Mouse (Mus musculus) lung, embryonic 15.5 days (tissue): ENCODE results near the gene Acr. TPM values are rescaled to one million over a fixed set of nuclear protein-coding genes. Genes with fewer than 3 reads are reported as not detected.
A peak's percentile ranks its signal among the peaks of the same experiment; 100 is the strongest.

Experiments
- ATAC-seq: fragments of 200-750 bp; cut with Nextera tagmentation; 2 replicates; pipeline ENCODE4 v1.8.0; 2017; ENCODE audit warnings: moderate number of reproducible peaks, borderline replicate concordance; ENCODE audit not compliant: low FRiP score, low TSS enrichment; ENCODE audit errors: extremely low read depth
- H3K27ac ChIP-seq: fragments of 300-500 bp; sonication (generic); 2 replicates; pipeline ENCODE4 v1.5.1; 2015; ENCODE audit warnings: moderate library complexity, mild to moderate bottlenecking, inconsistent platforms
- H3K27me3 ChIP-seq: fragments of 300-500 bp; sonication (generic); 2 replicates; pipeline ENCODE4 v1.6.1; 2015; ENCODE audit warnings: inconsistent platforms
- H3K36me3 ChIP-seq: fragments of 300-500 bp; sonication (generic); 2 replicates; pipeline ENCODE4 v1.6.1; 2015; ENCODE audit warnings: inconsistent platforms
- H3K4me1 ChIP-seq: fragments of 300-500 bp; sonication (generic); 2 replicates; pipeline ENCODE4 v1.6.1; 2015; ENCODE audit warnings: inconsistent platforms
- H3K4me2 ChIP-seq: fragments of 300-500 bp; sonication (generic); 2 replicates; pipeline ENCODE4 v1.6.1; 2015; ENCODE audit warnings: inconsistent platforms, mild to moderate bottlenecking, moderate library complexity
- H3K4me3 ChIP-seq: fragments of 300-500 bp; sonication (generic); 2 replicates; pipeline ENCODE4 v1.5.1; 2015; ENCODE audit warnings: mild to moderate bottlenecking, inconsistent platforms
- H3K9ac ChIP-seq: fragments of 300-500 bp; sonication (generic); 2 replicates; pipeline ENCODE4 v1.6.1; 2015; ENCODE audit warnings: inconsistent platforms
- H3K9me3 ChIP-seq: fragments of 300-500 bp; sonication (generic); 2 replicates; pipeline ENCODE4 v1.6.1; 2016; ENCODE audit warnings: inconsistent platforms
- WGBS: fragments of 180-500 bp; shearing (Covaris S2); methylation state at CpG from one replicate; pipeline ENCODE4 v1.1.7; 2015; 5-methylcytosine and 5-hydroxymethylcytosine counted together
- polyA plus RNA-seq: library from polyadenylated mRNA; unstranded; fragments of >200 nt; fragmentation: Nextera tagmentation; extraction: Ambion mirVana; gene quantifications from 2 replicates; pipeline ENCODE4 v1.2.1, GENCODE M21; 2015

Acr gene
- polyA plus RNA-seq, 1 experiment from 2014 or later: 0.20 TPM

GRCm38 (mm10) chr15:89591317-89591716, 23.2 kb downstream of the Acr start:
- no peaks in the 10 kb centered on the region for H3K9me3 ChIP-seq
- peak; percentile 28; the same call in 1 of the 2 replicates for ATAC-seq
- peaks cover 15% of the 10 kb centered on the region for H3K4me1 ChIP-seq
- no peaks in the 10 kb centered on the region for H3K27me3 ChIP-seq
- 1% methylated on average over 30 of the region's 30 CpGs for WGBS
- H3K9ac ChIP-seq: peak overlapping the region; percentile 69
- peak overlapping the region; percentile 65 for H3K4me3 ChIP-seq
- no peaks in the 10 kb centered on the region for H3K36me3 ChIP-seq
- no peak overlapping the region for H3K27ac ChIP-seq
- H3K4me2 ChIP-seq: peak overlapping the region; percentile 87

- WGBS: under 1% methylated on average over 35 of the region's 35 CpGs
- H3K27ac ChIP-seq: no peak within 1 kb of the TSS
Measured at GRCm38 (mm10) chr15:89591723-89592455, 23.8 kb downstream of the Acr start, which contains the start of gene Rabl2. Gene Rabl2, minus strand, starts transcription at chr15:89591923.

GRCm38 (mm10) chr15:89592548-89592947, 24.4 kb downstream of the Acr start:
- 46% methylated on average over 4 of the region's 4 CpGs for WGBS
- no peak overlapping the region for H3K27ac ChIP-seq
- peak overlapping the region; percentile 65; the same call in 1 of the 2 replicates for H3K4me3 ChIP-seq
- H3K4me1 ChIP-seq: peaks cover 15% of the 10 kb centered on the region
- peak overlapping the region; percentile 87 for H3K4me2 ChIP-seq
- no peaks in the 10 kb centered on the region for H3K9me3 ChIP-seq
- ATAC-seq: peak; percentile 19
- H3K27me3 ChIP-seq: no peaks in the 10 kb centered on the region
- no peak overlapping the region for H3K9ac ChIP-seq
- H3K36me3 ChIP-seq: no peaks in the 10 kb centered on the region

More at GRCm38 (mm10) chr15:89591723-89592455, 23.8 kb downstream of the Acr start, which contains the start of gene Rabl2:
- H3K9me3 ChIP-seq: no peaks in the 10 kb centered on the region
- peaks cover 15% of the 10 kb centered on the region for H3K4me1 ChIP-seq
- no peaks in the 10 kb centered on the region for H3K27me3 ChIP-seq
- H3K9ac ChIP-seq: peak within 1 kb of the TSS; percentile 69
- H3K4me2 ChIP-seq: peak within 1 kb of the TSS; percentile 87
- ATAC-seq: peak; percentile 93
- H3K36me3 ChIP-seq: no peaks in the 10 kb centered on the region
- H3K4me3 ChIP-seq: peak within 1 kb of the TSS; percentile 65

GRCm38 (mm10) chr15:89605822-89606570, 37.9 kb downstream of the Acr start:
- H3K9ac ChIP-seq: no peak overlapping the region
- H3K4me1 ChIP-seq: no peaks in the 10 kb centered on the region
- H3K4me2 ChIP-seq: no peak overlapping the region
- H3K9me3 ChIP-seq: peaks cover 2% of the 10 kb centered on the region; the same call in 1 of the 2 replicates
- H3K4me3 ChIP-seq: no peak overlapping the region
- no peaks in the 10 kb centered on the region for H3K36me3 ChIP-seq
- H3K27me3 ChIP-seq: no peaks in the 10 kb centered on the region
- H3K27ac ChIP-seq: no peak overlapping the region
- no peak for ATAC-seq
- 62% methylated on average over 12 of the region's 12 CpGs for WGBS

GRCm38 (mm10) chr15:89607480-89607879, 39.4 kb downstream of the Acr start:
- no peaks in the 10 kb centered on the region for H3K36me3 ChIP-seq
- H3K9me3 ChIP-seq: peaks cover 4% of the 10 kb centered on the region; the same call in 1 of the 2 replicates
- H3K4me3 ChIP-seq: no peak overlapping the region
- H3K4me2 ChIP-seq: no peak overlapping the region
- no peaks in the 10 kb centered on the region for H3K4me1 ChIP-seq
- no peak overlapping the region for H3K27ac ChIP-seq
- no peak overlapping the region for H3K9ac ChIP-seq
- 76% methylated on average over 8 of the region's 8 CpGs for WGBS
- H3K27me3 ChIP-seq: no peaks in the 10 kb centered on the region
- ATAC-seq: no peak

- no peak overlapping the region for H3K4me3 ChIP-seq
- no peak overlapping the region for H3K27ac ChIP-seq
- ATAC-seq: no peak
- no peaks in the 10 kb centered on the region for H3K27me3 ChIP-seq
- no peaks in the 10 kb centered on the region for H3K36me3 ChIP-seq
- peaks cover 4% of the 10 kb centered on the region; the same call in 1 of the 2 replicates for H3K9me3 ChIP-seq
- WGBS: 80% methylated on average over 9 of the region's 9 CpGs
- H3K9ac ChIP-seq: no peak overlapping the region
- no peaks in the 10 kb centered on the region for H3K4me1 ChIP-seq
- no peak overlapping the region for H3K4me2 ChIP-seq
Measured at GRCm38 (mm10) chr15:89607888-89608287, 39.8 kb downstream of the Acr start.

- Histone ChIP-seq H3K4me1 (no peaks in the 10 kb centered on the region), H3K27me3 (no peaks in the 10 kb centered on the region), H3K27ac (no peak overlapping the region), H3K4me2 (no peak overlapping the region), H3K4me3 (no peak overlapping the region), H3K36me3 (no peaks in the 10 kb centered on the region), H3K9ac (no peak overlapping the region), H3K9me3 (no peaks in the 10 kb centered on the region)
- no peak for ATAC-seq
- 73% methylated on average over 12 of the region's 12 CpGs for WGBS
Measured at GRCm38 (mm10) chr15:89622312-89622958, 54.3 kb downstream of the Acr start.

GRCm38 (mm10) chr15:89622959-89623625, 55.0 kb downstream of the Acr start:
- H3K4me2 ChIP-seq: no peak overlapping the region
- no peaks in the 10 kb centered on the region for H3K36me3 ChIP-seq
- ATAC-seq: no peak
- H3K27ac ChIP-seq: no peak overlapping the region
- no peaks in the 10 kb centered on the region for H3K27me3 ChIP-seq
- H3K4me3 ChIP-seq: no peak overlapping the region
- H3K4me1 ChIP-seq: no peaks in the 10 kb centered on the region
- WGBS: 53% methylated on average over 5 of the region's 5 CpGs
- no peaks in the 10 kb centered on the region for H3K9me3 ChIP-seq
- H3K9ac ChIP-seq: no peak overlapping the region

- Histone ChIP-seq H3K4me1 (no peaks in the 10 kb centered on the region), H3K4me3 (no peak overlapping the region), H3K4me2 (no peak overlapping the region), H3K9ac (no peak overlapping the region), H3K27ac (no peak overlapping the region), H3K9me3 (no peaks in the 10 kb centered on the region), H3K27me3 (no peaks in the 10 kb centered on the region), H3K36me3 (no peaks in the 10 kb centered on the region)
- 6% methylated on average over 6 of the region's 6 CpGs for WGBS
- no peak for ATAC-seq
Measured at GRCm38 (mm10) chr15:89623626-89623959, 55.5 kb downstream of the Acr start.
